Mouse (Mus musculus) heart, adult 8-10 months (tissue): ENCODE measurements around the gene Plin4. TPM values are rescaled to one million over a fixed set of nuclear protein-coding genes. Genes with fewer than 3 reads are reported as not detected.

Experiments used
- DNase-seq: peaks from one replicate; pipeline ENCODE4 v3.0.0; 2022; ENCODE audit warnings: low spot score
- total RNA-seq, 4 experiments: library from RNA; stranded (reverse); gene quantifications; 2 replicates each; pipeline ENCODE4 v1.2.4; 2022

The Plin4 gene
- total RNA-seq, 4 experiments from 2014 or later = 140 to 200 (median 164) TPM

DNA sequence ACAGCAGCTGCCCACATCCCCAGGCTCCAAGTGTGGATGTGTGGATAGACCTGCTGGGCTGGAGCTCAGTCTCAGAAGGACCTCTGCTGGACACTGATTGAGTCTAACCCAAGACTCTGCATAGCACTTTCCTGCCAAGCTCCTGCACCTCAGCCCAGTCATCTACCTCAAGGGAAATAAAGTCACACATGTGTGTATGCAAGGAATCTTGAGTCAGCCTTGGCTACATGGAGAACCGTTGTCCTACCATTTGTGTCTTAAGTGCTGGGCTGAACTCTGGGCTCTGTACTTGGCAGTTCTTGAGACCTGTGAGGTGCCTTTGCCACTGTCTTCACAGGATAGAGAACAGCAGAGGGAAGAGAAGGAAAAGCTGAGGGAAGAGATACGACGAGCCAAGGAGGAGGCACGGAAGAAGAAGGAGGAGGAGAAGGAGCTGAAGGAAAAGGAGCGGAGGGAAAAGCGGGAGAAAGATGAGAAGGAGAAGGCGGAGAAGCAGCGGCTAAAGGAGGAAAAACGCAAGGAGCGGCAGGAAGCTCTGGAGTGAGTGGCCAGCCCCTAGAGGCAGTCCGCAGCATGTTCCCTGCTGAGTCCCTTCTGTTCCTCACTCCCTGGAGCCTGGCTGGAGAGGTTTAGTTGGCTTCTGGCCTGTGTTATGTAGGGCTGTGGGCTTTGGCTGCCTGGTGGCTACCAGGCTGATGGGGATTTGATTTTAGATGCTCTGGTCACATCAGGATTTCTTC is 52.1 kb downstream of the Plin4 start:
- DNase-seq = no peak

DNA sequence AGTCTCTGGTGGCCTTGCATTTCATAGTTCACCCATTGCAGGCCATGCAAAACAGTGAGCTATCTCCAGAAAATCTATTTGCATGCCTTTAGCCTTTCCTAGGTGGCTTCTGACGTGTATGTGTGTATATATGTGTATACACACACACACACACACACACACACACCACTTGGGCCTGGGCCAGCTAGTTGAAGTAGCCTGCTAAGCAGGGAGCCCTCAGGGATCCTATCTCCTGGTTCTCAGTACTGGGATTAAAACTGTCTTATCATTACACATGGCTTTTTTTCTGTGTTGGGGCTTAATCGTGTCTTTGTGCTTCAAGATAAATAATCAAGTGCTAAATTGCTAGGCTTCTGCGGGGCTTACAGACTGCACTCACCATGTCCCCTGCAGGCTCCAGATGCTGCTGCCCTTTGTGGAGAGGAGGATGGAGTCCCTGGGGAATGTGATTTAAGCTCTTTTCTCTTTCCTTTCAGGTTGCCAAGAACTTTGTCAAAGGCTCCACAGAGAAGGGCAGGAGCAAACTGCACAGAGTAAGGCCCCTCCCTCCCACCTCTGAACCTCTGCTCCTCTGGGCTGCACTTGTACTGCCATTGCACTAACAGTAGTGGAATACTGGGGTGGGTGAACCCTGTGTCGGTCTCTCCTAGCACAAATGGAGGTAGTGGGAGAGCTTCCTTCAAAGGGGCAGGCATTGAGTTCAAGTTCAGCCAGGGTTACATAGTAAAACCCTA is 53.5 kb downstream of the Plin4 start:
- no peak for DNase-seq

DNA sequence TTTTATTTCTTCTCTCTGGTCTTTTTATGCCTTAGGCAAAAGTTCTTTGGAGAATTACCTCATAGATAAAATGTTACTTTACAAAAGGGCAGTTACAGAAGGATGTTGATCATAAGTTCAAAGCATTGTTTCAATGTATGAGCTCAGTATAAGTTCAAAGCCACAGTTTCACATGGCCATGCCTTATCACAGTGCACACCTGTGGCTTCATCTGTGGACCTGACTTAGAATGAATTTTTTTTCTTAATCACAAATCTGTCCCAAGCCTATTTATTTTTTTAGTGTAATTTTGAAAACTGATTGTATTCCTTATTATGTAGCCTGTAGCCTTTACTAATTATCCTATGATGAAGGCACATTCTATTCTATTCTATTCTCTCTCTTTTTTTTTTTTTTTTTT is 54.7 kb downstream of the Plin4 start:
- DNase-seq = no peak

DNA sequence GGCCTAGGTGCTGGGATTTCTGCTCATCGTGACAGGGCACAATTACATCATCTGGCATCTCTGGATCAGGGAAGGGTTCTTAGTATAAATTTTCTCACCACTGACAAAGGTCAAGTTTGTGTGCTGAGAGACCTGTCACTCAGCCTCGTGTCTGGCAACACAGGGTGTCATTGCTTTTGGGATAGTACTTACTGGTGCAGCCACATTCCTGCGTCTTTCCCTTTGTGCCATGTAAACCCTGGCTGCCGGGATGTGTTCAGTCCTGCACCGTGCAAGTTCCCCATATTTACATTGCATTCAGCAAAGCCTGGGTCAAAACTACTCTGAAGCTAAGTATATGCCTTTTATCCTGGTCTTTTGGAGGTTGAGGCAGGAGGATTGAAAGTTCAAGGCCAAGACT is 58.2 kb downstream of the Plin4 start:
- DNase-seq = no peak

Other genes with a start within 250 kb of the Plin4 start
- gene Zfp119a, start 230.9 kb downstream of the Plin4 start, total RNA-seq = 1 to 10 TPM; 2.9 to 4.0 (median 3.7) TPM
- gene Zfp959, start 217.7 kb downstream of the Plin4 start, total RNA-seq = 1 to 10 TPM; 2.6 to 4.1 (median 3.5) TPM
- 1 to 10 TPM; 2.4 to 3.9 (median 3.1) TPM for gene Zfp119b, start 160.3 kb downstream of the Plin4 start, total RNA-seq
- gene Ebi3, start 157.2 kb downstream of the Plin4 start, total RNA-seq = under 1 TPM; 0.23 to 0.97 (median 0.41) TPM
- 10 to 100 TPM in 1 of 4 experiments, 1 to 10 TPM in 3; 8.2 to 10.3 (median 9.0) TPM for gene Yju2, start 150.7 kb downstream of the Plin4 start, total RNA-seq
- gene Shd, start 139.3 kb downstream of the Plin4 start, total RNA-seq = 1 to 10 TPM in 3 of 4 experiments, under 1 TPM in 1; 0.66 to 2.0 (median 1.5) TPM
- 1 to 10 TPM in 1 of 4 experiments, under 1 TPM in 1, not detected in 2; 0.52 to 1.6 TPM for gene Fsd1, start 123.3 kb downstream of the Plin4 start, total RNA-seq
- 10 to 100 TPM; 11.8 to 17.5 (median 14.4) TPM for gene Stap2, start 104.2 kb downstream of the Plin4 start, total RNA-seq
- gene Mpnd, start 104.1 kb downstream of the Plin4 start, total RNA-seq = 10 to 100 TPM; 78.9 to 90.4 (median 87.1) TPM
- gene Sh3gl1, start 73.2 kb downstream of the Plin4 start, total RNA-seq = 10 to 100 TPM; 12.3 to 14.4 (median 13.3) TPM
- gene Chaf1a, start 69.4 kb downstream of the Plin4 start, total RNA-seq = 1 to 10 TPM in 3 of 4 experiments, under 1 TPM in 1; 0.84 to 1.9 (median 1.4) TPM
- 10 to 100 TPM; 50.4 to 64.4 (median 55.4) TPM for gene Ubxn6, start 34.8 kb downstream of the Plin4 start, total RNA-seq
- 10 to 100 TPM; 30.6 to 41.4 (median 35.2) TPM for gene Hdgfl2, start 30.2 kb downstream of the Plin4 start, total RNA-seq
- gene Plin5, start 7.8 kb upstream of the Plin4 start, total RNA-seq = 100 to 1,000 TPM; 110 to 160 (median 150) TPM
- gene Lrg1, start 12.2 kb upstream of the Plin4 start, total RNA-seq = 10 to 100 TPM; 47.5 to 68.7 (median 60.4) TPM
- 10 to 100 TPM in 1 of 4 experiments, 1 to 10 TPM in 3; 5.4 to 10.4 (median 8.6) TPM for gene Sema6b, start 30.5 kb upstream of the Plin4 start, total RNA-seq
- gene Tnfaip8l1, start 52.7 kb upstream of the Plin4 start, total RNA-seq = 1 to 10 TPM; 1.2 to 2.1 (median 1.4) TPM
- gene Mydgf, start 74.1 kb upstream of the Plin4 start, total RNA-seq = 10 to 100 TPM; 25.5 to 29.8 (median 27.9) TPM
- gene Dpp9, start 109.1 kb upstream of the Plin4 start, total RNA-seq = 10 to 100 TPM; 42.6 to 51.1 (median 46.6) TPM
- gene Fem1a, start 147.0 kb upstream of the Plin4 start, total RNA-seq = 100 to 1,000 TPM; 113 to 131 (median 128) TPM
- gene Ticam1, start 167.0 kb upstream of the Plin4 start, total RNA-seq = 1 to 10 TPM; 6.9 to 9.5 (median 8.1) TPM
- 100 to 1,000 TPM; 172 to 233 (median 219) TPM for gene Plin3, start 183.1 kb upstream of the Plin4 start, total RNA-seq
- gene Arrdc5, start 190.5 kb upstream of the Plin4 start, total RNA-seq = under 1 TPM in 1 of 4 experiments, not detected in 3; 0.41 TPM
- 1 to 10 TPM; 1.5 to 2.6 (median 2.2) TPM for gene Uhrf1, start 193.5 kb upstream of the Plin4 start, total RNA-seq
- 10 to 100 TPM; 29.0 to 34.4 (median 32.4) TPM for gene Kdm4b, start 216.3 kb upstream of the Plin4 start, total RNA-seq